Mouse (Mus musculus): ENCODE measurements at regions not wholly inside any gene's neighbourhood (a gene's known extent, or its start where the extent isn't known, plus 50 kb on each side); places are given as distances from the start of the nearest gene placed in this dataset.

- TF ChIP-seq EP300 (IDR thresholded peaks at IDR 0.05; ENCODE audit: insufficient read depth, low read depth, low read length) (no peak), POLR2A (IDR thresholded peaks at IDR 0.05; ENCODE audit: insufficient read depth, low read length) (no peak)
- Histone ChIP-seq H3K27ac (ENCODE audit: insufficient read depth, low read length) (no peak overlapping the region), H3K9me3 (replicated peaks; ENCODE audit: control insufficient read depth, insufficient read depth, low read length, poor library complexity, severe bottlenecking) (no peaks in the 10 kb centered on the region), H3K4me3 (ENCODE audit: low read depth, low read length) (no peak overlapping the region), H3K27me3 (ENCODE audit: control insufficient read depth, insufficient read depth, low read length, poor library complexity, severe bottlenecking) (no peaks in the 10 kb centered on the region), H3K9ac (ENCODE audit: low read depth, poor library complexity, severe bottlenecking) (no peak overlapping the region), H3K36me3 (ENCODE audit: control insufficient read depth, insufficient read depth, low read length, poor library complexity, severe bottlenecking) (no peaks in the 10 kb centered on the region), H3K4me1 (ENCODE audit: control insufficient read depth, insufficient read depth, low read length) (no peaks in the 10 kb centered on the region)
These were observed 875.9 kb upstream of the Ctnnd2 start for GRCm38 (mm10) chr15:29296454-29296853.

Data from ES-Bruce4 (cell line).